Mouse (Mus musculus) limb, embryonic 11.5 days (tissue): ENCODE results near the gene Ctsk. TPM values are rescaled to one million over a fixed set of nuclear protein-coding genes. Genes with fewer than 3 reads are reported as not detected.

Experiments
- ATAC-seq: fragments of 200-750 bp; cut with Nextera tagmentation; 2 replicates; pipeline ENCODE4 v1.8.0; 2017; ENCODE audit warnings: low read depth; ENCODE audit not compliant: insufficient number of reproducible peaks, low FRiP score, low TSS enrichment
- DNase-seq: peaks from one replicate; pipeline ENCODE4 v3.0.0-alpha.2; 2015; ENCODE audit warnings: low spot score
- H3K27ac ChIP-seq: fragments of 300-500 bp; sonication (generic); replicated peaks from 2 replicates; pipeline ENCODE4 v1.5.1; 2014; ENCODE audit warnings: low read depth, mild to moderate bottlenecking, low read length
- H3K27me3 ChIP-seq: fragments of 300-500 bp; sonication (generic); 2 replicates; pipeline ENCODE4 v1.6.1; 2014; ENCODE audit warnings: mild to moderate bottlenecking, low read length, mixed read lengths; ENCODE audit not compliant: control insufficient read depth, insufficient read depth
- H3K36me3 ChIP-seq: fragments of 300-500 bp; sonication (generic); 2 replicates; pipeline ENCODE4 v1.6.1; 2014; ENCODE audit warnings: mild to moderate bottlenecking, low read length, moderate library complexity, mixed read lengths; ENCODE audit not compliant: control insufficient read depth, insufficient read depth
- H3K4me1 ChIP-seq: fragments of 300-500 bp; sonication (generic); 2 replicates; pipeline ENCODE4 v1.6.1; 2014; ENCODE audit warnings: low read length, mixed read lengths; ENCODE audit not compliant: control insufficient read depth, insufficient read depth
- H3K4me2 ChIP-seq: fragments of 300-500 bp; sonication (generic); 2 replicates; pipeline ENCODE4 v1.6.1; 2014; ENCODE audit warnings: low read depth, mild to moderate bottlenecking, moderate library complexity; ENCODE audit not compliant: severe bottlenecking
- H3K4me3 ChIP-seq: fragments of 300-500 bp; sonication (generic); 2 replicates; pipeline ENCODE4 v1.5.1; 2014; ENCODE audit warnings: low read depth, low read length
- H3K9ac ChIP-seq: fragments of 300-500 bp; sonication (generic); 2 replicates; pipeline ENCODE4 v1.6.1; 2014; ENCODE audit warnings: mild to moderate bottlenecking, low read length
- H3K9me3 ChIP-seq: fragments of 300-500 bp; sonication (generic); 2 replicates; pipeline ENCODE4 v1.6.1; 2016; ENCODE audit warnings: low read length; ENCODE audit not compliant: control insufficient read depth
- WGBS: fragments of 180-500 bp; shearing (Covaris S2); extraction: QIAGEN DNeasy Blood & Tissue Kit; methylation state at CpG from one replicate; pipeline ENCODE4 v1.1.7; 2014; 5-methylcytosine and 5-hydroxymethylcytosine counted together
- polyA plus RNA-seq: library from polyadenylated mRNA; unstranded; fragments of >200 nt; fragmentation: Nextera tagmentation; extraction: Ambion mirVana; gene quantifications from 2 replicates; pipeline ENCODE4 v1.2.1, GENCODE M21; 2014

Gene Ctsk
- polyA plus RNA-seq, 1 experiment from 2014 or later: 4.2 TPM

DNA sequence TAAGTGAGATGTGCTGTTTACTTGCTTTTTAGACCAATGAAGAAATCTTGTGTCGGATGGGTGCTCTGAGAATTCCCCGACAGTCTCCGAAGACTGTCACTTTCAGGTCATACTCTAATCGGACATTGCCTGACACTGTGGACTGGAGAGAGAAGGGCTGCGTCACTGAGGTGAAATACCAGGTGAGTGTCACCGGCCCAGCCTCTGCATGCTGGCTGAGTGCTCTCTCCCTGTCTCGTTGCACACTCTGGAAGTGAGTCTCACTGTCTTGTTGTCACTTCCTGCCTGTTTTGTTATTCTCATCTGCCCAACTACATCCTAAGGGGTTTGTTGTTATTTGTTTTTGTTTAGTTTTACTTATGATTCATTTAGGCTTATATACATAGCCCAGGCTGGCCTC, 43.9 kb downstream of the Ctsk start:
- Histone ChIP-seq H3K36me3 (no peaks in the 10 kb centered on the region), H3K27me3 (no peaks in the 10 kb centered on the region), H3K9me3 (no peaks in the 10 kb centered on the region), H3K9ac (no peak overlapping the region), H3K27ac (no peak overlapping the region), H3K4me1 (no peaks in the 10 kb centered on the region), H3K4me3 (no peak overlapping the region), H3K4me2 (no peak overlapping the region)
- 73% methylated on average over 7 of the region's 7 CpGs for WGBS
- no peak for ATAC-seq
- no peak for DNase-seq

DNA sequence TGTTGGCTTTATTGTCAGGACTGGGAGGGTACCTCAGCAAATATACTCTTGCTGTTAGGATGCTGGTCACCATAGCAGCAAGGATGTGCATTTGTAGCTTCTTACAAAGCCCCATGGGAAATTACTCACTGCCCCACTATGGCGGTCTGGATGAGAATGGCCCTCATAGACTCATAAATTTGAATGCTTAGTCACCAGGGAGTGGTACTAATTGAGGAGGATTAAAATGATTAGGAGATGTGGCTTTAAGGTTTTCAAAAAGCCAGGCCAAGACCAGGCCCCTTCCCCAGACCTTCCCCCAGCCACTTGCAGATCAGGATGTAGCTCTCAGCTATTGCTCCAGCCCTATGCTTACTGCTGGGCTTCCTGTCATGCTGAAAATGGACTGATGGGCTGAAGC, 51.1 kb downstream of the Ctsk start:
- H3K4me1 ChIP-seq: no peaks in the 10 kb centered on the region
- H3K4me2 ChIP-seq: no peak overlapping the region
- 70% methylated on average over 1 of the region's 1 CpGs for WGBS
- no peak overlapping the region for H3K4me3 ChIP-seq
- ATAC-seq (no peak), DNase-seq (no peak)
- no peaks in the 10 kb centered on the region for H3K36me3 ChIP-seq
- no peaks in the 10 kb centered on the region for H3K27me3 ChIP-seq
- H3K9me3 ChIP-seq: no peaks in the 10 kb centered on the region
- H3K27ac ChIP-seq: no peak overlapping the region
- no peak overlapping the region for H3K9ac ChIP-seq

DNA sequence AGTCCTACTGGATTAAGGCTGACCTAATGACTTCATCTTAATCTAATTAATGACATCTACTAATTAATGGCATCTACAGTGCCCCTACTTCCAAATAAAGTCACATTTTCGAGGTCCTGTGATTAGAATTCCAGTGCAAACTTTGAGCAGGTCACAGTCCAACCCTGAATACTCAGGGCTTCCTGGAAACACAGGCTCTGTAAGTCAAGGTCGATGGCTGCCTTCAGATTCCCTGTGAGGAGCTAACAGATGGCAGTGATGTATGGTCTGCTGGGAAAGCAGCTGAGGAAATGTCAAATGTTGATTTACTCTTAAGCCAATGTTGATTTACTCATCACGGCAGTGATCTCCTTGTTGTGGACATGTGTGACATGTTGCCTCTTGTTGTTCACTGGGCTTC, 54.9 kb downstream of the Ctsk start:
- ATAC-seq (no peak), DNase-seq (peak; percentile 11)
- no peak overlapping the region for H3K4me2 ChIP-seq

More for the DNA sequence above, 54.9 kb downstream of the Ctsk start:
- H3K4me1 ChIP-seq: no peaks in the 10 kb centered on the region
- no peaks in the 10 kb centered on the region for H3K36me3 ChIP-seq
- H3K27me3 ChIP-seq: no peaks in the 10 kb centered on the region
- no peak overlapping the region for H3K9ac ChIP-seq
- H3K27ac ChIP-seq: no peak overlapping the region
- no peaks in the 10 kb centered on the region for H3K9me3 ChIP-seq
- WGBS: 58% methylated on average over 3 of the region's 3 CpGs
- H3K4me3 ChIP-seq: no peak overlapping the region

Other genes starting within 250 kb of the Ctsk start
- 1.1 and 1.6 TPM in 2 replicates for gene Bnipl, start 248.1 kb upstream of the Ctsk start, polyA plus RNA-seq
- gene Mindy1, start 217.9 kb upstream of the Ctsk start, polyA plus RNA-seq: 34.9 and 35.4 TPM in 2 replicates
- gene Prune1, start 217.2 kb upstream of the Ctsk start, polyA plus RNA-seq: 26.8 and 27.6 TPM in 2 replicates
- 1.6 and 1.8 TPM in 2 replicates for gene Anxa9, start 192.1 kb upstream of the Ctsk start, polyA plus RNA-seq
- gene Cers2, start 184.5 kb upstream of the Ctsk start, polyA plus RNA-seq: 132 and 138 TPM in 2 replicates
- 62.3 and 67.8 TPM in 2 replicates for gene Setdb1, start 142.1 kb upstream of the Ctsk start, polyA plus RNA-seq
- 0.27 TPM in 1 of 2 replicates, not detected in the other for gene 4930558C23Rik, start 96.4 kb upstream of the Ctsk start, polyA plus RNA-seq
- 32.0 and 37.1 TPM in 2 replicates for gene Arnt, start 64.9 kb upstream of the Ctsk start, polyA plus RNA-seq
- gene Ctss, start 27.5 kb downstream of the Ctsk start, polyA plus RNA-seq: 5.0 and 5.6 TPM in 2 replicates
- gene Hormad1, start 60.4 kb downstream of the Ctsk start, polyA plus RNA-seq: not detected in 2 replicates
- 36.7 and 38.1 TPM in 2 replicates for gene Golph3l, start 89.7 kb downstream of the Ctsk start, polyA plus RNA-seq
- 78.7 and 81.8 TPM in 2 replicates for gene Ensa, start 125.7 kb downstream of the Ctsk start, polyA plus RNA-seq
- gene Mcl1, start 159.5 kb downstream of the Ctsk start, polyA plus RNA-seq: 63.2 and 67.9 TPM in 2 replicates
- 0.29 and 0.71 TPM in 2 replicates for gene Adamtsl4, start 188.7 kb downstream of the Ctsk start, polyA plus RNA-seq
- gene Ecm1, start 240.3 kb downstream of the Ctsk start, polyA plus RNA-seq: 5.1 and 6.8 TPM in 2 replicates